Mouse (Mus musculus) spleen, adult 2 months (tissue): ENCODE results near the gene Pom121l2.

Experiments used
- CTCF ChIP-seq: fragments of 200-500 bp; IDR thresholded peaks from 2 replicates; pipeline ENCODE4 v1.5.1; 2011; ENCODE audit warnings: mild to moderate bottlenecking, inconsistent platforms; ENCODE audit not compliant: insufficient read depth, insufficient read length, insufficient replicate concordance; ENCODE audit errors: extremely low read depth
- POLR2A ChIP-seq: fragments of 200-500 bp; IDR thresholded peaks from 2 replicates; pipeline ENCODE4 v1.6.1; 2011; ENCODE audit warnings: low read depth, low read length, inconsistent platforms

DNA sequence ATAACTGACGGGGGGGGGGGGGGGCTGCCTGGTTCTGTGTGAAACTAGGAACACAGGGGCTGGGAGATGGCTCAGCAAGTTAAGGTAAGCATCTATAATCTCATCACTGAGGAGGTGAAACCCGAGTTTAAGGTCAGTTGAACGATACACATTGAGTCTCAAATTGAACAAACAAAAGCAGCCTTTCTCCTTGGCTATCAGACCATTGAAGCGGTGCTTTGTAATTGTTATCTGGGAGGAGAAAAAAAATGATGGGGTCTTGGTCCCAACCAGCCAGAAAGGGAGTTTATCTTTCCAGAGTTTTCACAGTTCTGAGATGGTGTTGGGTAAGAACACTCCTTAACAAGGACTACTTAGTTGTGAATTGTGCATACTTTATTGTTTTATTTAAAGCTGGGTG is 16.8 kb downstream of the Pom121l2 start:
- no peak for TF ChIP-seq CTCF
- TF ChIP-seq POLR2A = no peak
